Mouse (Mus musculus) small intestine, adult 2 months (tissue): ENCODE results near the gene Gstz1. TPM values are rescaled to one million over a fixed set of nuclear protein-coding genes. Genes with fewer than 3 reads are reported as not detected.
A peak's percentile ranks its signal among the peaks of the same experiment; 100 is the strongest.

ENCODE experiments used
- H3K27ac ChIP-seq: fragments of 200-500 bp; 2 replicates; pipeline ENCODE4 v1.5.1; 2012; ENCODE audit warnings: low read depth, low read length, control low read depth, inconsistent platforms; ENCODE audit not compliant: insufficient read depth
- H3K27me3 ChIP-seq: fragments of 200-500 bp; 2 replicates; pipeline ENCODE4 v1.6.1; 2012; ENCODE audit warnings: mild to moderate bottlenecking, moderate library complexity, low read length, inconsistent platforms; ENCODE audit not compliant: control insufficient read depth, insufficient read depth
- H3K36me3 ChIP-seq: fragments of 200-500 bp; 2 replicates; pipeline ENCODE4 v1.6.1; 2012; ENCODE audit warnings: mild to moderate bottlenecking, low read length, control low read depth, inconsistent platforms; ENCODE audit not compliant: control insufficient read depth, insufficient read depth
- H3K4me1 ChIP-seq: fragments of 200-500 bp; 2 replicates; pipeline ENCODE4 v1.6.1; 2012; ENCODE audit warnings: low read length, inconsistent platforms, mixed read lengths; ENCODE audit not compliant: control insufficient read depth, insufficient read depth, insufficient read length
- H3K4me3 ChIP-seq: fragments of 200-500 bp; 2 replicates; pipeline ENCODE4 v1.5.1; 2012; ENCODE audit warnings: low read depth, mild to moderate bottlenecking, control low read depth, inconsistent platforms, low read length, moderate library complexity
- CTCF ChIP-seq: fragments of 200-500 bp; IDR thresholded peaks from 2 replicates; pipeline ENCODE4 v1.5.1; 2012; ENCODE audit warnings: low read depth, mild to moderate bottlenecking, control low read depth, inconsistent platforms, low read length, moderate library complexity, mixed read lengths; ENCODE audit not compliant: insufficient replicate concordance, insufficient read length; ENCODE audit errors: extremely low read depth
- POLR2A ChIP-seq: fragments of 200-500 bp; IDR thresholded peaks from 2 replicates; pipeline ENCODE4 v1.6.1; 2012; ENCODE audit warnings: low read depth, mild to moderate bottlenecking, control low read depth, inconsistent platforms, low read length, moderate library complexity
- WGBS: fragments of 180-500 bp; shearing (Covaris S2); methylation state at CpG from one replicate; pipeline ENCODE4 v1.1.7; 2018; 5-methylcytosine and 5-hydroxymethylcytosine counted together
- polyA plus RNA-seq: library from polyadenylated mRNA; depleted of rRNA; stranded (reverse); fragments of >200 nt; gene quantifications from 2 replicates; pipeline ENCODE4 v1.2.3, GENCODE M21; 2012; rRNA removed

Gene Gstz1
- 20.7 and 23.0 TPM in 2 replicates for polyA plus RNA-seq

- H3K4me1 ChIP-seq: no peaks in the 10 kb centered on the region; the same call in 1 of the 2 replicates
- no peaks in the 10 kb centered on the region for H3K27me3 ChIP-seq
- 0% methylated on average over 27 of the region's 27 CpGs for WGBS
- TF ChIP-seq CTCF (no peak), POLR2A (no peak)
- no peaks in the 10 kb centered on the region for H3K36me3 ChIP-seq
- H3K4me3 ChIP-seq: peak within 1 kb of the TSS; percentile 66
- peak within 1 kb of the TSS; percentile 70 for H3K27ac ChIP-seq
Observed at GRCm38 (mm10) chr12:87146966-87147365, at the start of gene Gstz1. Gene Gstz1 (plus strand): TSS chr12:87147165.

DNA sequence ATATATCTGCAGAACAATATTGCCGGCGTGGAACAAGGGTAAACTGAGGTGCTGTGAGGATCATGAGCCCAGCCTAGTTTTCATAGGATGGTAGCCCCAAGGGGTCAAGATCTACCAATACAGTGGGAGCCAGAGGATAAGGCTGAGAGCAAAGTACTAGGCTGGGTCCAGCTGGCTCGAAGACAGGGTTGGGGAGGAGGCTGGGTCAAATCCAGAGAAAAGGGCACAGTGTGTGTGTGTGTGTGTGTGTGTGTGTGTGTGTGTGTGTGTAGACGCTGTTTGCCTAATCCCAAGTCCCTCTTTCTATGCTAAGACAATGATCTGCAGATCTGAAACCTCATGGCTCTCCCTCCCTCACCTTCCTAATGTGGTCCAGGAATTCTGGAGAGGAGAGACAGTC, 46.6 kb upstream of the Gstz1 start:
- Histone ChIP-seq H3K4me3 (no peak overlapping the region), H3K4me1 (no peaks in the 10 kb centered on the region; the same call in 1 of the 2 replicates), H3K27me3 (peaks cover 8% of the 10 kb centered on the region), H3K36me3 (no peaks in the 10 kb centered on the region), H3K27ac (no peak overlapping the region)
- WGBS: 69% methylated on average over 4 of the region's 4 CpGs
- TF ChIP-seq CTCF: no peak
- no peak for TF ChIP-seq POLR2A

GRCm38 (mm10) chr12:87102165-87102631, 44.8 kb upstream of the Gstz1 start, which contains the start of gene Ngb:
Gene Ngb (minus strand): TSS chr12:87102539.
- H3K4me1 ChIP-seq: no peaks in the 10 kb centered on the region; the same call in 1 of the 2 replicates
- peak within 1 kb of the TSS; percentile 33 for H3K4me3 ChIP-seq
- H3K36me3 ChIP-seq: no peaks in the 10 kb centered on the region
- TF ChIP-seq POLR2A (no peak), CTCF (no peak)
- peaks cover 8% of the 10 kb centered on the region for H3K27me3 ChIP-seq
- 6% methylated on average over 32 of the region's 32 CpGs for WGBS
- no peak within 1 kb of the TSS for H3K27ac ChIP-seq

DNA sequence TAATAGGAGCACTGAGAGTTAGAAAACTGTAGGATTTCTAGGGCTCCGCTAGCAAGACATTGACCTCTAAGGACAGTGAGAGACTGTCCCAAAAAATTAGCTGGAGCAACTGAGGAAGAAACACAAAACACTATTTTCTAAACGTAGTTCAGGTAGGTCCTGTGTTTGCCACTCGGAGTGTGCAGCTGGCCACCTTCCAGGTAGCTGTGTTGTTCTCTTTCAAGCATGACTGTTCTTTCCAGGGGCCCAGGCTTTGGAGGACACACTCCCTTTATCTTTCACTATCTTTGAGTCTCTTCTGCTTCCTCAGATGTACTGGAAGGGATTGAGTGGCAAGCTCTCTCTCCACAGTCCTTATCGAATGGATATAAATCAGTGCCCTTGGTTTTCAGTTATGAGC, 43.5 kb upstream of the Gstz1 start:
- TF ChIP-seq CTCF: no peak
- TF ChIP-seq POLR2A: no peak
- peaks cover 8% of the 10 kb centered on the region for H3K27me3 ChIP-seq
- WGBS: 84% methylated on average over 4 of the region's 4 CpGs

DNA sequence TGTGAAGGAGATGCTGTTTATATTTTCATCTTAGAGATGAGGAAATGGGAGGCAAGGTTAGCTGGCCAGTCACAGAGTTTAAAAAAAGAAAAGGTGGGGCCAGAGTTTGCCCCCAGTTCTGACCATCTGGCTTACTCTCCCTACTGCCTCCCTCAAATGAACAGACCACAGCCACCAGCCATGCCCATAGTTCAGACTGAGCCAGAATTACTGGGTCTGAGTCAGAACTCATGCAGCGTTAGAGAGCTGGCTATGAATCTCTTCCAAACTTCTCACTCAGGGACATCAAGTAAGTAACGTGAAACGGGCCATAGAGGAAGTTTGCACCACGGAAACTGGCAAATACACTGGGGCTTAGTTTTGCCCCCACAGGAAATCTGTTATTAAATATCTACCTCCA, 42.2 kb upstream of the Gstz1 start:
- Histone ChIP-seq H3K4me1 (no peaks in the 10 kb centered on the region; the same call in 1 of the 2 replicates), H3K27ac (no peak overlapping the region), H3K36me3 (peaks cover 3% of the 10 kb centered on the region; the same call in 1 of the 2 replicates), H3K4me3 (no peak overlapping the region), H3K27me3 (peaks cover 8% of the 10 kb centered on the region)
- WGBS: 79% methylated on average over 4 of the region's 4 CpGs
- TF ChIP-seq CTCF (no peak), POLR2A (no peak)

More for the DNA sequence above, 43.5 kb upstream of the Gstz1 start:
- no peak overlapping the region for H3K4me3 ChIP-seq
- no peaks in the 10 kb centered on the region for H3K36me3 ChIP-seq
- no peaks in the 10 kb centered on the region; the same call in 1 of the 2 replicates for H3K4me1 ChIP-seq
- no peak overlapping the region for H3K27ac ChIP-seq

GRCm38 (mm10) chr12:87107357-87107977, 39.5 kb upstream of the Gstz1 start:
- H3K4me1 ChIP-seq: no peaks in the 10 kb centered on the region
- H3K27me3 ChIP-seq: 0 out of 2 replicates have a peak, but pooled peaks cover under 1% of the 10 kb centered on the region
- no peak overlapping the region for H3K4me3 ChIP-seq
- WGBS: 58% methylated on average over 3 of the region's 3 CpGs
- peaks cover 5% of the 10 kb centered on the region; the same call in 1 of the 2 replicates for H3K36me3 ChIP-seq
- TF ChIP-seq CTCF (no peak), POLR2A (no peak)
- no peak overlapping the region for H3K27ac ChIP-seq

DNA sequence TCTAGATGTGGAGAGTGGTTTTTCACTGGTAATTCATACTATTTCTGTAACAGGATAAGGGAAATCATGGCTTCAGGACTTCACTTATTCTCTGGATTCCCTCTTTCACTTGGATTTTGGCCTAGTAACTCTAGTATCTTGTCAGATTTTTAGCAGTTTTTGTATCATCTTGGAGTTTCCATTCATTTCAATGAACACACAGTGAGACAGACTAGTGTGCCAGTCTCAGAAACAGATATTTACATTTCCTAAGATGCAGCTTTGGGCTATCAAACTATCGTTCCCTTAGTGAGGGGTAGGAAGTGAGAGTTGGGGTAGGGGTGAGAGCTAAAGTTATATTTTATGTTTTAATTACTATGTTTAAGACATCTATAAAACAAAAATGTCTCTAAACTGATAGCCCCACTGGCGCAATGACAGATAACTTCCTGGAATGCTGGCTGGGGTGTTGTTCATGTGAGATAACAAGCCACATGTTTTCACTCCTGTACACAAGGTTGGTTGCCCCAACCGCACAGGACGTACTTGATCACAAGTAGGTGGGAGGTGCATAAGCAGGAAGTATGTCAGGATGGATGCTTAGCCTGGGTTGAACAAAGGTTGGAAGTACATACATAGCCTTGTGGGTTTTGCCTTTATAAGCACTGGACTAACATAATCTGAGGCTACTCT, 24.9 kb upstream of the Gstz1 start:
- Histone ChIP-seq H3K4me3 (no peak overlapping the region), H3K27me3 (no peaks in the 10 kb centered on the region), H3K27ac (no peak overlapping the region), H3K4me1 (no peaks in the 10 kb centered on the region), H3K36me3 (peaks cover 9% of the 10 kb centered on the region; the same call in 1 of the 2 replicates)
- TF ChIP-seq POLR2A (no peak), CTCF (no peak)
- 78% methylated on average over 4 of the region's 4 CpGs for WGBS
